Mouse (Mus musculus): ENCODE results near the gene Zfp217. TPM values are rescaled to one million over a fixed set of nuclear protein-coding genes. Genes with fewer than 3 reads are reported as not detected.
"Not testable (repeated sequence)": the region's sequence is repeated elsewhere in the genome, so short reads cannot be mapped to it uniquely, and the experiment has no call there.

The Zfp217 gene
- polyA plus RNA-seq (2012; rRNA removed): 1.8 and 2.4 TPM in 2 replicates

- no peak for DNase-seq (ENCODE audit: extremely low spot score in 1 of 2, low spot score in 1 of 2)
Measured at GRCm38 (mm10) chr2:170147661-170148153, at the start of gene Zfp217. Gene Zfp217 (minus strand): TSS chr2:170148103.

- DNase-seq (ENCODE audit: extremely low spot score in 1 of 2, low spot score in 1 of 2): no peak
Measured at GRCm38 (mm10) chr2:170195542-170196089, 47.7 kb upstream of the Zfp217 start.

- no peak for DNase-seq (ENCODE audit: extremely low spot score in 1 of 2, low spot score in 1 of 2)
Measured at GRCm38 (mm10) chr2:170194845-170195244, 46.9 kb upstream of the Zfp217 start.

GRCm38 (mm10) chr2:170193850-170194249, 45.9 kb upstream of the Zfp217 start:
- DNase-seq (ENCODE audit: extremely low spot score in 1 of 2, low spot score in 1 of 2): no peak

GRCm38 (mm10) chr2:170193211-170193610, 45.3 kb upstream of the Zfp217 start:
- no peak for DNase-seq (ENCODE audit: extremely low spot score in 1 of 2, low spot score in 1 of 2)

- no peak for DNase-seq (ENCODE audit: extremely low spot score in 1 of 2, low spot score in 1 of 2)
Measured at GRCm38 (mm10) chr2:170192731-170193149, 44.8 kb upstream of the Zfp217 start.

- no peak for DNase-seq (ENCODE audit: extremely low spot score in 1 of 2, low spot score in 1 of 2)
Measured at GRCm38 (mm10) chr2:170188721-170189120, 40.8 kb upstream of the Zfp217 start.

GRCm38 (mm10) chr2:170185137-170185837, 37.4 kb upstream of the Zfp217 start:
- no peak for DNase-seq (ENCODE audit: extremely low spot score in 1 of 2, low spot score in 1 of 2)

- peak in 1 of 2 experiments; percentile 63 for DNase-seq (ENCODE audit: extremely low spot score in 1 of 2, low spot score in 1 of 2)
Measured at GRCm38 (mm10) chr2:170184175-170184983, 36.5 kb upstream of the Zfp217 start.

- DNase-seq (ENCODE audit: extremely low spot score in 1 of 2, low spot score in 1 of 2): no peak
Measured at GRCm38 (mm10) chr2:170183851-170184174, 35.9 kb upstream of the Zfp217 start.

GRCm38 (mm10) chr2:170181862-170182261, 34.0 kb upstream of the Zfp217 start:
- no peak for DNase-seq (ENCODE audit: extremely low spot score in 1 of 2, low spot score in 1 of 2)

- not testable (repeated sequence) for DNase-seq (ENCODE audit: extremely low spot score in 1 of 2, low spot score in 1 of 2)
Measured at GRCm38 (mm10) chr2:170180769-170181168, 32.9 kb upstream of the Zfp217 start.

GRCm38 (mm10) chr2:170179317-170179716, 31.4 kb upstream of the Zfp217 start:
- no peak for DNase-seq (ENCODE audit: extremely low spot score in 1 of 2, low spot score in 1 of 2)

GRCm38 (mm10) chr2:170177323-170177722, 29.4 kb upstream of the Zfp217 start:
- DNase-seq (ENCODE audit: extremely low spot score in 1 of 2, low spot score in 1 of 2): no peak

GRCm38 (mm10) chr2:170176284-170176926, 28.5 kb upstream of the Zfp217 start:
- DNase-seq (ENCODE audit: extremely low spot score in 1 of 2, low spot score in 1 of 2): no peak

- no peak for DNase-seq (ENCODE audit: extremely low spot score in 1 of 2, low spot score in 1 of 2)
Measured at GRCm38 (mm10) chr2:170175661-170176150, 27.8 kb upstream of the Zfp217 start.

- DNase-seq (ENCODE audit: extremely low spot score in 1 of 2, low spot score in 1 of 2): no peak
Measured at GRCm38 (mm10) chr2:170175190-170175589, 27.3 kb upstream of the Zfp217 start.

GRCm38 (mm10) chr2:170169062-170169461, 21.2 kb upstream of the Zfp217 start:
- no peak for DNase-seq (ENCODE audit: extremely low spot score in 1 of 2, low spot score in 1 of 2)

GRCm38 (mm10) chr2:170165649-170166048, 17.7 kb upstream of the Zfp217 start:
- no peak for DNase-seq (ENCODE audit: extremely low spot score in 1 of 2, low spot score in 1 of 2)

- DNase-seq (ENCODE audit: extremely low spot score in 1 of 2, low spot score in 1 of 2): no peak
Measured at GRCm38 (mm10) chr2:170163671-170164462, 16.0 kb upstream of the Zfp217 start.
